Mouse (Mus musculus) embryonic facial prominence, embryonic 12.5 days (tissue): Measurements from ENCODE around the gene Tarm1. TPM values are rescaled to one million over a fixed set of nuclear protein-coding genes. Genes with fewer than 3 reads are reported as not detected.

Experiments used
- ATAC-seq: fragments of 200-750 bp; cut with Nextera tagmentation; 2 replicates; pipeline ENCODE4 v1.8.0; 2017; ENCODE audit not compliant: insufficient number of reproducible peaks, insufficient read depth, low FRiP score, low TSS enrichment
- H3K27ac ChIP-seq: fragments of 300-500 bp; sonication (generic); 2 replicates; pipeline ENCODE4 v1.5.1; 2016; ENCODE audit warnings: mild to moderate bottlenecking
- H3K27me3 ChIP-seq: fragments of 300-500 bp; sonication (generic); 2 replicates; pipeline ENCODE4 v1.6.1; 2016; ENCODE audit warnings: mild to moderate bottlenecking, moderate library complexity
- H3K36me3 ChIP-seq: fragments of 300-500 bp; sonication (generic); 2 replicates; pipeline ENCODE4 v1.6.1; 2016; ENCODE audit warnings: mild to moderate bottlenecking
- H3K4me1 ChIP-seq: fragments of 300-500 bp; sonication (generic); 2 replicates; pipeline ENCODE4 v1.6.1; 2016
- H3K4me2 ChIP-seq: fragments of 300-500 bp; sonication (generic); replicated peaks from 2 replicates; pipeline ENCODE4 v1.6.1; 2016; ENCODE audit warnings: mild to moderate bottlenecking, moderate library complexity
- H3K4me3 ChIP-seq: fragments of 300-500 bp; sonication (generic); 2 replicates; pipeline ENCODE4 v1.5.1; 2016; ENCODE audit warnings: mild to moderate bottlenecking
- H3K9ac ChIP-seq: fragments of 300-500 bp; sonication (generic); 2 replicates; pipeline ENCODE4 v1.6.1; 2016; ENCODE audit warnings: mild to moderate bottlenecking, moderate library complexity
- H3K9me3 ChIP-seq: fragments of 300-500 bp; sonication (generic); 2 replicates; pipeline ENCODE4 v1.6.1; 2016; ENCODE audit warnings: mild to moderate bottlenecking, moderate library complexity
- WGBS: fragments of 180-500 bp; shearing (Covaris S2); methylation state at CpG from one replicate; pipeline ENCODE4 v1.1.7; 2016; 5-methylcytosine and 5-hydroxymethylcytosine counted together
- polyA plus RNA-seq: library from polyadenylated mRNA; unstranded; fragments of >200 nt; fragmentation: Nextera tagmentation; extraction: Ambion mirVana; gene quantifications from 2 replicates; pipeline ENCODE4 v1.2.1, GENCODE M21; 2016

Tarm1 gene
- polyA plus RNA-seq, result not detected in 2 replicates

GRCm38 (mm10) chr7:3502439-3502838 lies at the start of gene Tarm1:
TSS of gene Tarm1 (minus strand) at chr7:3502624.
- WGBS, result 85% methylated on average over 6 of the region's 6 CpGs
- no peak for ATAC-seq
- Histone ChIP-seq H3K4me2 (no peak within 1 kb of the TSS), H3K9me3 (no peaks in the 10 kb centered on the region), H3K9ac (no peak within 1 kb of the TSS), H3K4me1 (no peaks in the 10 kb centered on the region), H3K36me3 (no peaks in the 10 kb centered on the region), H3K4me3 (no peak within 1 kb of the TSS), H3K27me3 (no peaks in the 10 kb centered on the region), H3K27ac (no peak within 1 kb of the TSS)

- Histone ChIP-seq H3K27me3 (no peaks in the 10 kb centered on the region), H3K4me2 (no peak overlapping the region), H3K9ac (no peak overlapping the region), H3K27ac (no peak overlapping the region), H3K4me1 (no peaks in the 10 kb centered on the region), H3K36me3 (no peaks in the 10 kb centered on the region), H3K9me3 (no peaks in the 10 kb centered on the region), H3K4me3 (no peak overlapping the region)
- no peak for ATAC-seq
- 73% methylated on average over 3 of the region's 3 CpGs for WGBS
Observed at GRCm38 (mm10) chr7:3505913-3506312, 3.5 kb upstream of the Tarm1 start.

GRCm38 (mm10) chr7:3500406-3500805 lies 2.0 kb downstream of the Tarm1 start:
- H3K4me3 ChIP-seq, result no peak overlapping the region
- no peaks in the 10 kb centered on the region for H3K4me1 ChIP-seq
- 83% methylated on average over 1 of the region's 1 CpGs for WGBS
- no peak overlapping the region for H3K4me2 ChIP-seq
- no peak overlapping the region for H3K9ac ChIP-seq
- no peak overlapping the region for H3K27ac ChIP-seq
- no peaks in the 10 kb centered on the region for H3K36me3 ChIP-seq
- no peaks in the 10 kb centered on the region for H3K9me3 ChIP-seq
- no peak for ATAC-seq
- H3K27me3 ChIP-seq, result no peaks in the 10 kb centered on the region

- no peaks in the 10 kb centered on the region for H3K9me3 ChIP-seq
- WGBS, result 90% methylated on average over 6 of the region's 6 CpGs
- H3K9ac ChIP-seq, result no peak overlapping the region
- H3K4me2 ChIP-seq, result no peak overlapping the region
- H3K27me3 ChIP-seq, result no peaks in the 10 kb centered on the region
- H3K36me3 ChIP-seq, result no peaks in the 10 kb centered on the region
- no peak overlapping the region for H3K4me3 ChIP-seq
- H3K27ac ChIP-seq, result no peak overlapping the region
- ATAC-seq, result no peak
- H3K4me1 ChIP-seq, result no peaks in the 10 kb centered on the region
Observed at GRCm38 (mm10) chr7:3481948-3482608, 20.3 kb downstream of the Tarm1 start.

- Histone ChIP-seq H3K27me3 (no peaks in the 10 kb centered on the region), H3K9me3 (no peaks in the 10 kb centered on the region), H3K4me2 (no peak overlapping the region), H3K27ac (no peak overlapping the region), H3K4me3 (no peak overlapping the region), H3K9ac (no peak overlapping the region), H3K36me3 (no peaks in the 10 kb centered on the region), H3K4me1 (no peaks in the 10 kb centered on the region)
- 71% methylated on average over 5 of the region's 5 CpGs for WGBS
- ATAC-seq, result no peak
Observed at GRCm38 (mm10) chr7:3476728-3477127, 25.7 kb downstream of the Tarm1 start.

- Histone ChIP-seq H3K4me2 (peak overlapping the region; percentile 37), H3K9ac (no peak overlapping the region), H3K27me3 (no peaks in the 10 kb centered on the region), H3K4me3 (peak overlapping the region; percentile 14; the same call in 1 of the 2 replicates), H3K27ac (no peak overlapping the region), H3K36me3 (no peaks in the 10 kb centered on the region), H3K4me1 (no peaks in the 10 kb centered on the region), H3K9me3 (no peaks in the 10 kb centered on the region)
- peak; percentile 60; the same call in 1 of the 2 replicates for ATAC-seq
- WGBS, result 9% methylated on average over 19 of the region's 19 CpGs
Observed at GRCm38 (mm10) chr7:3474291-3475080, 27.9 kb downstream of the Tarm1 start.

- no peaks in the 10 kb centered on the region for H3K27me3 ChIP-seq
- no peak for ATAC-seq
- H3K4me3 ChIP-seq, result no peak overlapping the region
- no peak overlapping the region for H3K4me2 ChIP-seq
- H3K9me3 ChIP-seq, result no peaks in the 10 kb centered on the region
- no peak overlapping the region for H3K9ac ChIP-seq
- no peaks in the 10 kb centered on the region for H3K4me1 ChIP-seq
- WGBS, result 78% methylated on average over 3 of the region's 3 CpGs
- H3K27ac ChIP-seq, result no peak overlapping the region
- H3K36me3 ChIP-seq, result no peaks in the 10 kb centered on the region
Observed at GRCm38 (mm10) chr7:3472774-3473173, 29.6 kb downstream of the Tarm1 start.

GRCm38 (mm10) chr7:3468614-3469013 lies 33.8 kb downstream of the Tarm1 start:
- no peak overlapping the region for H3K9ac ChIP-seq
- no peaks in the 10 kb centered on the region for H3K9me3 ChIP-seq
- H3K36me3 ChIP-seq, result no peaks in the 10 kb centered on the region
- WGBS, result 60% methylated on average over 2 of the region's 2 CpGs
- no peaks in the 10 kb centered on the region for H3K27me3 ChIP-seq
- no peak overlapping the region for H3K4me2 ChIP-seq
- H3K4me3 ChIP-seq, result no peak overlapping the region
- no peaks in the 10 kb centered on the region for H3K4me1 ChIP-seq
- ATAC-seq, result no peak
- no peak overlapping the region for H3K27ac ChIP-seq

- Histone ChIP-seq H3K27me3 (no peaks in the 10 kb centered on the region), H3K9ac (no peak overlapping the region), H3K9me3 (no peaks in the 10 kb centered on the region), H3K4me1 (no peaks in the 10 kb centered on the region), H3K4me3 (no peak overlapping the region), H3K4me2 (no peak overlapping the region), H3K36me3 (no peaks in the 10 kb centered on the region), H3K27ac (no peak overlapping the region)
- 80% methylated on average over 4 of the region's 4 CpGs for WGBS
- ATAC-seq, result no peak
Observed at GRCm38 (mm10) chr7:3463306-3463705, 39.1 kb downstream of the Tarm1 start.

GRCm38 (mm10) chr7:3460261-3460660 lies 42.2 kb downstream of the Tarm1 start:
- H3K27me3 ChIP-seq, result no peaks in the 10 kb centered on the region
- no peak for ATAC-seq
- H3K4me3 ChIP-seq, result no peak overlapping the region
- no peaks in the 10 kb centered on the region for H3K4me1 ChIP-seq
- H3K4me2 ChIP-seq, result no peak overlapping the region
- 81% methylated on average over 8 of the region's 8 CpGs for WGBS
- H3K27ac ChIP-seq, result no peak overlapping the region
- H3K36me3 ChIP-seq, result no peaks in the 10 kb centered on the region
- H3K9me3 ChIP-seq, result no peaks in the 10 kb centered on the region
- no peak overlapping the region for H3K9ac ChIP-seq

GRCm38 (mm10) chr7:3457841-3458217 lies 44.6 kb downstream of the Tarm1 start:
- H3K9me3 ChIP-seq, result no peaks in the 10 kb centered on the region
- WGBS, result 67% methylated on average over 9 of the region's 9 CpGs
- no peak overlapping the region for H3K4me3 ChIP-seq
- H3K27me3 ChIP-seq, result no peaks in the 10 kb centered on the region
- ATAC-seq, result no peak
- no peaks in the 10 kb centered on the region for H3K4me1 ChIP-seq
- no peaks in the 10 kb centered on the region for H3K36me3 ChIP-seq
- H3K27ac ChIP-seq, result no peak overlapping the region
- no peak overlapping the region for H3K4me2 ChIP-seq
- no peak overlapping the region for H3K9ac ChIP-seq

GRCm38 (mm10) chr7:3457111-3457840 lies 45.1 kb downstream of the Tarm1 start:
- no peaks in the 10 kb centered on the region for H3K27me3 ChIP-seq
- no peak overlapping the region for H3K27ac ChIP-seq
- H3K4me2 ChIP-seq, result no peak overlapping the region
- H3K9ac ChIP-seq, result no peak overlapping the region
- no peaks in the 10 kb centered on the region for H3K4me1 ChIP-seq
- H3K9me3 ChIP-seq, result no peaks in the 10 kb centered on the region
- no peaks in the 10 kb centered on the region for H3K36me3 ChIP-seq
- ATAC-seq, result no peak
- WGBS, result 91% methylated on average over 10 of the region's 10 CpGs
- H3K4me3 ChIP-seq, result no peak overlapping the region
